Mouse (Mus musculus): Measurements from ENCODE around the gene Il21r. TPM values are rescaled to one million over a fixed set of nuclear protein-coding genes. Genes with fewer than 3 reads are reported as not detected.

The Il21r gene
- total and polyA plus RNA-seq, 2 experiments from 2014 or later, result 0.12 TPM; not detected in 1

DNA sequence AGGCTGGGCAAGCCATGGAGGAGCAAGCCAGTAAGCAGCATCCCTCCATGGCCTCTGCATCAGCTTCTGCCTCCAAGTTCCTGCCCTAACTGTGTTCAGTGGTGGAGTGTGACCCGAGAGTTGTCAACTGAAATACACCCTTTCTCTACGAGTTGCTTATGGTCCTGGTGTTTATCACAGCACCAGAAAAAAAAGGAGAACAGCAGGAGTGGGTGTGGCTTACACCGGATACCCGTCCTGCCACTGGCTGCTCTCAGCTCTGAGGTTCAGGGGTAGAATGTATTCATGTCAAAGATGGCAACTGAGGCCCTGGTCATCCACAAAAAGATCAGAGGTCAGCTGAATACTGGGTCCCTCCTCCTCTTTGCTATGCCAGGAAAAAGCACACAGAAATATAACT, 16.8 kb downstream of the Il21r start:
- no peak overlapping the region for H3K4me2 ChIP-seq (ENCODE audit: low read depth, low read length)
- no peak overlapping the region for H3K4me3 ChIP-seq (ENCODE audit: low read depth, low read length)
- no peaks in the 10 kb centered on the region for H3K9me3 ChIP-seq (replicated peaks; ENCODE audit: control insufficient read depth, low read length)
- peaks cover 5% of the 10 kb centered on the region; the same call in 1 of the 2 replicates for H3K4me1 ChIP-seq (ENCODE audit: control insufficient read depth, insufficient read depth)
- no peaks in the 10 kb centered on the region for H3K36me3 ChIP-seq (replicated peaks; ENCODE audit: control insufficient read depth, insufficient read depth, low read length)
- ATAC-seq (ENCODE audit: insufficient read depth, low read depth), result no peak
- no peak for DNase-seq (ENCODE audit: low spot score)
- 59% methylated on average over 4 of the region's 4 CpGs for WGBS
- H3K9ac ChIP-seq (replicated peaks; ENCODE audit: low read depth, low read length), result no peak overlapping the region
- no peaks in the 10 kb centered on the region for H3K27me3 ChIP-seq (ENCODE audit: control insufficient read depth, insufficient read depth, low read length)
- no peak overlapping the region for H3K27ac ChIP-seq (ENCODE audit: low read depth)
- TF ChIP-seq CTCF (IDR thresholded peaks at IDR 0.05; ENCODE audit: low read depth) (no peak), EP300 (IDR thresholded peaks at IDR 0.05; ENCODE audit: low read depth) (no peak)

DNA sequence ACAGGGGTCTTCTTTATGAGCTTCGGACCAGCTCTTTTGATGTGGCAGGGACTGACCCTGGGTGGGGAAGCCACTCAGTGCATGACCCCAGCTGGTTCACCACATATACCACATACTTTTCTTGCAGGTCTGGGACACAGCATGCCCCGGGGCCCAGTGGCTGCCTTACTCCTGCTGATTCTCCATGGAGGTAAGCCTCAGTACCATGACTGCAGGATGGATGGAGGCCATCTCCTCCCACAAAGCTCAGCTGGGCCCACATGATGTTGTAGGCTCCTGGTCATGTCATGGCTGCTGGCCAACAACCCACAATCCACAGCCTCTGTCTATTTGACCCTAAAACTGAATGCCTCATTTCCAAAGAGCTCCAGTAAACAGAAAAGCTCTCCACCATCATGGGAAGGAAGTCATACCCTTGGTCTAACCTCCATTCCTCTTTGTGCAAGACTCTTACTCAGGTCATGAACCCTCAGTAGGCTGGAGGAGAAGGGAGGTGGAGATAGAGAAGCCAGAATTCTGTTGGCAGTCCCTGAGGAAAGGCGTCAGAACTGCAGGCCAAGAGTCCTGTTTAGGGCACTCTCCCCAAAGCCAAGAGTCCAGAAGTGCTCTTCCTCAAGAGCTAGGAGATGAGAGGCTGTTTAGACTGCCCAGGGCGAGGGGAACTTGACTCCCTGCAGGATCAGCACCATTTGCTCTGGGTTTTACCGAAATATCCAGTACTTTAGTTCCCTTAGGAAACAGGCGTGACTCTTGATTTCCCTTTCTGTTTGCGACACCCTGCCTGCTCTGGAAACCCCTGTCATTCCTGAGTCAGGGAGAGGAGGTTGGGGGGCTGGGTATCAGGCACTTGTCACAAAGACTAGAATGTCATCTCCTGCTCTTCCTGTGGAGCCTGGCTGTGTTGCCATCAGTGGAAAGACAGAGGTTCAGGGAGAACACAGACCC, 19.8 kb downstream of the Il21r start:
- Histone ChIP-seq H3K9me3 (replicated peaks; ENCODE audit: control insufficient read depth, low read length) (no peaks in the 10 kb centered on the region), H3K9ac (replicated peaks; ENCODE audit: low read depth, low read length) (no peak overlapping the region), H3K4me1 (ENCODE audit: control insufficient read depth, insufficient read depth) (no peaks in the 10 kb centered on the region), H3K27ac (ENCODE audit: low read depth) (no peak overlapping the region), H3K27me3 (ENCODE audit: control insufficient read depth, insufficient read depth, low read length) (no peaks in the 10 kb centered on the region), H3K4me3 (ENCODE audit: low read depth, low read length) (no peak overlapping the region), H3K36me3 (replicated peaks; ENCODE audit: control insufficient read depth, insufficient read depth, low read length) (no peaks in the 10 kb centered on the region), H3K4me2 (ENCODE audit: low read depth, low read length) (no peak overlapping the region)
- no peak for TF ChIP-seq EP300 (IDR thresholded peaks at IDR 0.05; ENCODE audit: low read depth)
- no peak for TF ChIP-seq CTCF (IDR thresholded peaks at IDR 0.05; ENCODE audit: low read depth)
- DNase-seq (ENCODE audit: low spot score) (no peak), ATAC-seq (ENCODE audit: insufficient read depth, low read depth) (no peak)
- WGBS, result 61% methylated on average over 7 of the region's 7 CpGs

DNA sequence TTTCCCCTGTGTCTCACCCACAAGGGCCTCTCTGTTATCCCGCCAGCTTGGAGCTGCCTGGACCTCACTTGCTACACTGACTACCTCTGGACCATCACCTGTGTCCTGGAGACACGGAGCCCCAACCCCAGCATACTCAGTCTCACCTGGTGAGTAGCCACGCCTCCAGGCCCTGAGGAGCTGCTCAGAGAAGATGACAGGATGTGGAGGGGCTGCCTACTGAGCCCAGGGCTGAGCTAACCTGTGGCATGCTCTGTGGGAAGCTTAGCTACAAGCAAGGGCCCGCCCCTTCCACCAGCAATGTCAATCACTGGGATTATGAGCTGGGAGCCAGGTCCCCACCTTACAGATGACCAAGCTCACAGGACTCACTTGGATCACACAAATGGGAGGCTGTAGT, 22.0 kb downstream of the Il21r start:
- ATAC-seq (ENCODE audit: insufficient read depth, low read depth) (no peak), DNase-seq (ENCODE audit: low spot score) (no peak)
- H3K9me3 ChIP-seq (replicated peaks; ENCODE audit: control insufficient read depth, low read length), result peaks cover 8% of the 10 kb centered on the region
- no peak overlapping the region for H3K4me2 ChIP-seq (ENCODE audit: low read depth, low read length)
- no peak for TF ChIP-seq CTCF (IDR thresholded peaks at IDR 0.05; ENCODE audit: low read depth)
- no peak for TF ChIP-seq EP300 (IDR thresholded peaks at IDR 0.05; ENCODE audit: low read depth)
- H3K9ac ChIP-seq (replicated peaks; ENCODE audit: low read depth, low read length), result no peak overlapping the region
- H3K4me3 ChIP-seq (ENCODE audit: low read depth, low read length), result no peak overlapping the region
- H3K36me3 ChIP-seq (replicated peaks; ENCODE audit: control insufficient read depth, insufficient read depth, low read length), result no peaks in the 10 kb centered on the region
- H3K27me3 ChIP-seq (ENCODE audit: control insufficient read depth, insufficient read depth, low read length), result no peaks in the 10 kb centered on the region
- WGBS, result 81% methylated on average over 4 of the region's 4 CpGs
- no peak overlapping the region for H3K27ac ChIP-seq (ENCODE audit: low read depth)
- no peaks in the 10 kb centered on the region for H3K4me1 ChIP-seq (ENCODE audit: control insufficient read depth, insufficient read depth)

DNA sequence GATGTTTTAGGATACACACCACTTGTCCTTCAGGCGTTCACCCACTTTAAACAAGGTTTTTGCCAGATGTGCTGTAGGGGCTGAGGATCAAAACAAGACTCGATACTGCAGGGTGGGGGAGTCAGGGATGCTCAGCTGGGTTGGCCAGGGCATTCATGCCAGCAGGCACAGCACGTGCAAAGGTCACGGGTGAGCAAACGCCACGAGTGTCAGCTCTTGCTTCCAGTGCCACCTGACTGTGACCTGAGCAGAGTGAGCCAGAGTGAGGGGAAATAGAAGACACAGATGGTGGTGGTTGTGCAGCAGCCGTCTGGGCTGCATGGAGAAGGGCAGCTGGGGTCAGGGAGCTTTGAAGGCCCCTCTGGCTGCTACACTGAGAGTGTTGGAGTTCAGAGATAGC, 22.6 kb downstream of the Il21r start:
- WGBS, result 63% methylated on average over 7 of the region's 7 CpGs
- Histone ChIP-seq H3K4me2 (ENCODE audit: low read depth, low read length) (no peak overlapping the region), H3K9me3 (replicated peaks; ENCODE audit: control insufficient read depth, low read length) (peaks cover 8% of the 10 kb centered on the region), H3K36me3 (replicated peaks; ENCODE audit: control insufficient read depth, insufficient read depth, low read length) (no peaks in the 10 kb centered on the region), H3K27ac (ENCODE audit: low read depth) (no peak overlapping the region), H3K9ac (replicated peaks; ENCODE audit: low read depth, low read length) (no peak overlapping the region), H3K27me3 (ENCODE audit: control insufficient read depth, insufficient read depth, low read length) (no peaks in the 10 kb centered on the region), H3K4me1 (ENCODE audit: control insufficient read depth, insufficient read depth) (no peaks in the 10 kb centered on the region), H3K4me3 (ENCODE audit: low read depth, low read length) (no peak overlapping the region)
- DNase-seq (ENCODE audit: low spot score) (no peak), ATAC-seq (ENCODE audit: insufficient read depth, low read depth) (no peak)
- TF ChIP-seq CTCF (IDR thresholded peaks at IDR 0.05; ENCODE audit: low read depth) (no peak), EP300 (IDR thresholded peaks at IDR 0.05; ENCODE audit: low read depth) (no peak)

DNA sequence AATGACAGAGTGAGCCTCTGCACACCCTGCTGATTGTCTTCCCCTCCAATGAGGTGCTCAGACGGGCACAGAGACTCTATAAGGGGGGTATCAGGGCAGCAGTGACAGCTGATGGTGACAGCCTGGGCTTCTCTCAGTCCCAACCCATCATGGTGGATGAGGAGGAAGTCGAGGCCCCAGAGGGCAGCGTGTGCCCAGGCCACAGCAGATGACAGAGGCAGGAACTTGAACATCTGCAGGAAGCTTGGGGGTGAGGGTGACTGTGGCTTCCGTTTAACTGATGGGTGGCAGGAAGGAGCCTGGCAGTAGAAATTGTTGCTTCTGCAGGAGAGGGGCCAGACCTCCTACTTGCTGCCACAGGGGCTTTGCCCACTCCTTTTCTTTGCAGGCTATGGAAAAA, 27.1 kb downstream of the Il21r start:
- ATAC-seq (ENCODE audit: insufficient read depth, low read depth) (no peak), DNase-seq (ENCODE audit: low spot score) (no peak)
- peak overlapping the region; percentile 25; the same call in 1 of the 2 replicates for H3K4me2 ChIP-seq (ENCODE audit: low read depth, low read length)

More for the DNA sequence above, 27.1 kb downstream of the Il21r start:
- no peaks in the 10 kb centered on the region for H3K4me1 ChIP-seq (ENCODE audit: control insufficient read depth, insufficient read depth)
- H3K4me3 ChIP-seq (ENCODE audit: low read depth, low read length), result peak overlapping the region; percentile 19; the same call in 1 of the 2 replicates
- peaks cover 8% of the 10 kb centered on the region for H3K9me3 ChIP-seq (replicated peaks; ENCODE audit: control insufficient read depth, low read length)
- WGBS, result 41% methylated on average over 4 of the region's 4 CpGs
- no peak overlapping the region; the same call in 1 of the 2 replicates for H3K27ac ChIP-seq (ENCODE audit: low read depth)
- H3K36me3 ChIP-seq (replicated peaks; ENCODE audit: control insufficient read depth, insufficient read depth, low read length), result no peaks in the 10 kb centered on the region
- TF ChIP-seq CTCF (IDR thresholded peaks at IDR 0.05; ENCODE audit: low read depth) (no peak), EP300 (IDR thresholded peaks at IDR 0.05; ENCODE audit: low read depth) (no peak)
- no peak overlapping the region; the same call in 1 of the 2 replicates for H3K9ac ChIP-seq (replicated peaks; ENCODE audit: low read depth, low read length)
- no peaks in the 10 kb centered on the region for H3K27me3 ChIP-seq (ENCODE audit: control insufficient read depth, insufficient read depth, low read length)
